Mouse (Mus musculus) 416B (cell line): ENCODE results near the gene Hist3h2a.

Experiments used
- DNase-seq: peaks from one replicate; pipeline ENCODE4 v3.0.0; 2011; ENCODE audit warnings: low read depth

Gene Hist3h2a

DNA sequence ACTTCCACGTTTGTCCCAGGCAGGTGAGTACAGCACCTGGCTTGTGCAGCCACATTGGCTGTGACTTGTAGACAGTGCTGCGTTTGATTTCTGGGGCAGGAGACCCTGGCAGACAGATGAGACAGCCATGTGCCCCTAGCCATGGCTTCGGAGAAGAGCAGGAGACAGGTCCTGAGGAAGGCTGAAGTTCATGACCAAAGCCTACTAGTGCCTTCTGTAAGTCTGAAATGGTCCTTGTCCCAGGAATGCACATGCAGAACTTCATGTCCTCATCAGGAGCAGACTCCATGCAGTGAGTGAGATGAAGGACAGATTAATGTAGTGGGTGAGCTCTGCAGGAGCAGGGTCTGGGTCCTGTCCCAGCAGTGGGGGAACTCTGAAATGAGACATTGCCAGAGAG lies 37.4 kb downstream of the Hist3h2a start:
- DNase-seq, result no peak

DNA sequence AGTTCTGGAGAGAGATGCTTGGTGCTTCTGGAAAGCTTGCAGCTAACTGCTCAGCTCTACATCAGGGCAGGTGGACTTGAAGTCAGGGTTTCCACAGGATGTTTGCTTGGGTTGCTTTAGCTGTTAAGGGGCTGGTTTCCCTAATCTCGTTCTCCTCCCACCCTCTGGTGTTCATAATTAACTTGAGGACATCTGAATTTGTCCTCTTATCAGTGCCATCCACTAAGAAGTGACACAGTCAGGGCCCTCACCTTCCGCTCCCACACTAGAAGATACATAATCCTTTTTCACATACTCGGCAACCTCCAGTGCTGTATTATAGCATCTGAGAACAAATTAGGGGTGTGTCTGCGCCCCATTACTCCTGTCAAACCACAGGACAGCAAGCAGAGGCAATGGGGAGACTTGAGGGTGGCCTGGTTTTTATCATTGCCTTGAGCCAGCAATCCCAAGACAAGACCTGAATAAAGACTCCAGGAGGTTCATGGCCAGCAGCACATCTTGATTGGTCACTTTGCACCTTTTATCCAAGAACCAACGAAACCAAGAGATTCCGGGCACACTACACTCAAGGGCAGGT lies 38.7 kb downstream of the Hist3h2a start:
- no peak for DNase-seq

DNA sequence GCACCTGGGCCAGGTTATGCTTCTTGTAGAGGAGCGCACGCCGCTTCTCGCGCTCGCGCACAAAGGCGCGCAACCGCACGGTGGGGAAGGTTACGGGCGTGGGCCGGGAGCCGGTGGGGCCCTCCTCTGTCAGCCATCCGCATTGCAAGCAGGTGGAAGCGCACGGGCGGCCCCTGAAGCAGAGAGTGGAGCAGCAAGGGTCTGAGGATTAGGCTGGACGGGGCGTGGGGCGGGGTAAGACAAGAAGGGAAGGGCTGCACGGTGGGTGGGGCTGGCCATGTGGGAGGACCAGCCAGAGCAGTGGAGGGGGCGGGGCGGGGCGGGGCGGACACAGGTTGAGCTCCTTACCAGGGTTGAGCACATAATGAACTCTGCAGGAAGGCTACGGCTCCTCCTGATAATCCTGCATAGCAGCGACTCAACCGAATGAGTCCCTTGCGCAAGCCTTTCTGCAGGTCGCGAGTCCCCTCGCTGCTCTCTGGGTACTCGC lies 39.9 kb downstream of the Hist3h2a start:
- no peak for DNase-seq

DNA sequence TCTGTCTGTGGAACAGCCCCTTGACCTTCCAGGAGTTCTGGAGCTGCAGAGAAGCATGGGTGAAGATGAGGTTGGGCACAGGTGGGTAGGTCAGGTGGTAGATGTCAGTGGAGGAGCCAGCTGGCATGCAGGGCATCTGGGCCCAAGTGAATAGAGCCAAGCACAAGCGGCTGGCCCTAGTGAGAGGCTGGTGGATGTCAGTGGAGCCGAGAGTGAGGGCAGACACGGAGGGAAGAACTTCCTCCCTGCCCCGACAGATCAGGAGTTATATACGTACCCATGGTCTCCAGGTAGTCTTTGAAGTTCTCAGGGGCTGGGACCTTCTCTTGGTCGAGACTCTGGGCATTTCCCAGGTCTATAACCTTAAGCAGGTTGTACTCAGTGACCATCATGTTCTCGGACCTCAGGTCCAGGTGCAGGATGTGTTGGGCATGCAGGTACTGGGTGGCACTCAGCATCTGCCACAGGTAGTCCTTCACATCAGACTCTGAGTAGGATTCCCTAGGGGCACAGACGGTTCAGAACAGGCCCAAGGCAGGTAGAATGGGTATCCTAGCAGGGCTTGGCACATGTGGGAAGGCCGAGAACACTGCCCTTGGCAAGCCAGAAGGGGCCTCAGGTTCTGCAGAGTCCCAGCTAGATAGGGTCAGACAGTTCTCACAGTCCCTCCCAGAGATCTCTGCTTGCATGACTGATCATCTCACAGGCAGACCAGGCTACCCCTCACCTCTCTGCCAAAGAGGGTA lies 40.7 kb downstream of the Hist3h2a start:
- no peak for DNase-seq

DNA sequence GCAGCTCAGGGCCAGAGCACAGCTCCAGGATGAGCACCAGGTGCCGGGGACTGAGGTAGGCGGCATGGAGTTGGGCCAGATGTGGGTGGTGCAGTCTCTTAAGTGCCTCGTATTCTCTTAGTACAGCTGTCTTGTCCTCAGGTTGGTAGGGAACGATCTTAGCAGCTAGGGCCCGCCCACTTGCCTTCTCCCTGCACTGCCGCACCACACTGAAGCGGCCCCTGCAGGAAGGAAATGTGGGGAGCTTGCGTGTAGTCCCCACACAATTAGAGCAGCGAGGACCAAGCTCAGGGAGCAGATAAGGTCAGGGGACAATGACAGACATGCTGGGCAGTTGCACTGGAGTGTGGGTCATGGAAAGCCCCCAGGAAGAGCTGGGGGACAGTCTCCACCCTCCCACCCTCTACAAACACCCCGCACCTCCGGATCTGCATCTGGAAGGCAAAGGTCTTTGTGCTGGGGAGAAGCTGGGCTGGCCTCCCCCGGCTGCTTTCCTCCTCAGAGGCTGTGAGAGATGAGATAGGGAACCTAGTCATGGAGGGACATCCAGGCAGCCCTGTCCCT lies 41.4 kb downstream of the Hist3h2a start:
- DNase-seq, result peak; percentile 72

DNA sequence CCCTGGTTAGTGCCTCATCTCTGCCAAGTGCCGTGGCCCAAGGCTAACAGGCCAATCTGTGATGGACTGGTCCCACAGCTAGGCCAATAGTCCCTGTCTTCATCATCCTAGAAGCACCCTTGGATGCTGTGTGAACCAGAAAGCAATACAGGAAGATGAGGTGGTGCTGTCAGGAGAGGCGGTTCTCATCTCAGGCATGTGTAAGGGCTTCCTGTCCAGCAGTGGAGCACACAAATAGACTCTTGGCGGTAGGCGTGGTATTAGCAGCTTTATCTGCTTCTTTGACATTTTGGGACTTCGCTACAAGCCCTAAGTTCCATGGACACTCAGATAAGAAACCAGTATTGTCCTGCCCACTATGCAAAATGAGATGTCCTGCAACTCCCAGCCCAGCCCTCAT lies 43.1 kb downstream of the Hist3h2a start:
- no peak for DNase-seq

DNA sequence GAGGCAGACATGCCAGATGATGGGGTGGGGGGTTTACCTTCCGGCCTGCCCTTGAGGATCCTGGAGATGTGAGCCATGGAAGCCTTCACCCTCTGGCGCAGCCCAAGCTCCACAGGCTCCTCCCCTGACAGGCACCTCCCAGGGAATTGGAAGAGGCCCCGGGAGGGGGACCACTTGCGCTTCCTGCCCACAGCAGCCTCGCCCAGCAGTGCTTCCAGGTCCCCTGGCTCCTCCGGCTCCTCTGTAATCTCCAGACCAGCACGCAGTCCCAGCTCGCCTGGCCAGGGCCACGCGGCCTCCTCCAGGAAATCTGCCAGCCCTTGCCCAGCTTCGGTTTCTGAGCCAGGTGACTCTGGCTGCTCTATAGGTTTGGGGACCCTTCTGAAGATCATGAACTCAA lies 44.7 kb downstream of the Hist3h2a start:
- no peak for DNase-seq

DNA sequence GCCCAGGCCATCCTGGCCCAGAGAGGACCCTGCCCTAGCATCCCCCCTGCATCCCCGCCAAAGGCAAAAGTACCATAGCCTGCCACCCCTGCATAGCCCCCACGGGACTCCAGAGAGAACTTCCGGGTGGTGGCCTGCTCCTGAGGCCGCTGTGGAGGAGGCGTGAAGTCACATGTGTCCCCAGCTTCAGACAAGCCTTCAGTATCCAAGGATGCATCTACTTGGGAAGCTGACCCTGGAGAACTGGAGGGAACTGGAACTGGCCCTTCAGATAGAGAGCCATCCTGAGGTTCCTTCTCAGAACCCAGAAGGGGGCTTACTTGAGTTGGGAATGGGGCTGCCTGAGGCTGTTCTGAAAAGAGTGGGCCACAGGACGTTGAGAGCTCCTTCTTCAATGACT lies 45.3 kb downstream of the Hist3h2a start:
- no peak for DNase-seq

DNA sequence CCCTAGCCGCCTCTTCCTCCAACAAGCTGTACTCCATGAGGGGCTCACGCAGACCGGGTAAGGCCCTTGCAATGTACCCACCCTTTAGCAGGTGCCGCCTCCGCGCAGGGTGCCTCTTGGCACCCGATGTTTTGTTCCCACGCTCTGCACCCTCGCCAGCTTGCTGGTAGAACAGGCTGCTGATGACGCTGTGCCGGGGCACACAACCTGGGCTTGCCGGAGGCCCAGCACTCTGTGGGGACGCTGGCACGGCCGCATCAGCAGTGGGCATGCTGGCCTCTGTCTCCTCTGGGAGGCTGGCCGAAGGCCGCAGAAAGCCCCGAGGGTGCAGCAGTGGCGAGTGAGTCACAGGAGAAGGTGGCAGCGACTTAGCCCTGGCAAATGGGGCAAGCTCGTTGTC lies 46.1 kb downstream of the Hist3h2a start:
- no peak for DNase-seq

DNA sequence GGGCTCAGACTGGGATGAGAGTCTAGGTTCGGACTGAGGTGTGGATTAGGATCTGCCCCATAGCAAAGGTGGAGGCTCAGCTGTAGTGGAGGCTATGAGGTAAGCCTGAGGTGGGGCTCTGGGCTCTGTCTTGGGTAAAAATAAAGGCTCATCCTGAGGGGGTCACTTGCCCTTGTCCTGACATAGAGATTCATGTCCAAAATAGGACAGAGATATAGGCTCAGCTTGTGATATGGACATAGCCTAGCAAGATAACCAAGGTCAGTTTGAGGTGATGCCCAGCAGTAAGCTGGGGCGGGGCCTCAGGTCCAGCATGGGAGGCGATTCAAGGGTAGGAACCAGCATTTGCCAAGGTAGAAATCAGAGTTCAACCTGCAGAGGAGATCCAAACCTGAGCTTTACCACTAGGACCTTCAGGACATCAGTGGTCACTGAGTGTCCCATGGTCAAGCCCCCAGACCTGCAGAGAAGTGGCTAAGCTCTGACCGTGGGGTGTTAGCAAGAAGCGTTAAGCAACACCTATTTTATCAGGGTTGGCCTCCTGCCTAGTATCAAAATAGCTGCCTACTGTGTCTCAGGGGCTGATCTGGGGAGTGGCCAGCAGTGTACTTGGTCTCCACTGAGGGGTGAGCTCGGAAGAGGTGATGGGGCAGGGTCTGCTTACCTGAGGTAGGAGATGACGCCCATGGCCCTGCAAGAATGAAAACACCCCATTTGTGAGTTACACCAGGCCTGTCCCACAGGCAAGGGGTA lies 48.0 kb downstream of the Hist3h2a start:
- no peak for DNase-seq
